Mouse (Mus musculus) heart, embryonic 10.5 days (tissue): ENCODE results near the gene Rhox4b. TPM values are rescaled to one million over a fixed set of nuclear protein-coding genes. Genes with fewer than 3 reads are reported as not detected.
"Not testable (repeated sequence)": the region's sequence is repeated elsewhere in the genome, so short reads cannot be mapped to it uniquely, and the experiment has no call there.

Source experiments
- DNase-seq: peaks from one replicate; pipeline ENCODE4 v3.0.0-alpha.2; 2017; ENCODE audit warnings: low spot score
- H3K27ac ChIP-seq: fragments of 300-500 bp; sonication (generic); 2 replicates; pipeline ENCODE4 v1.5.1; 2016; ENCODE audit warnings: mild to moderate bottlenecking
- H3K27me3 ChIP-seq: fragments of 300-500 bp; sonication (generic); 2 replicates; pipeline ENCODE4 v1.6.1; 2016; ENCODE audit warnings: mild to moderate bottlenecking; ENCODE audit not compliant: poor library complexity, insufficient read depth, severe bottlenecking
- H3K36me3 ChIP-seq: fragments of 300-500 bp; sonication (generic); 2 replicates; pipeline ENCODE4 v1.6.1; 2016; ENCODE audit warnings: mild to moderate bottlenecking, moderate library complexity
- H3K4me1 ChIP-seq: fragments of 300-500 bp; sonication (generic); 2 replicates; pipeline ENCODE4 v1.6.1; 2016; ENCODE audit warnings: mild to moderate bottlenecking
- H3K4me3 ChIP-seq: fragments of 300-500 bp; sonication (generic); 2 replicates; pipeline ENCODE4 v1.5.1; 2016; ENCODE audit warnings: mild to moderate bottlenecking, moderate library complexity
- H3K9me3 ChIP-seq: fragments of 300-500 bp; sonication (generic); 2 replicates; pipeline ENCODE4 v1.6.1; 2016; ENCODE audit warnings: mild to moderate bottlenecking, moderate library complexity
- WGBS: fragments of 180-500 bp; shearing (Covaris S2); methylation state at CpG from one replicate; pipeline ENCODE4 v1.1.7; 2016; 5-methylcytosine and 5-hydroxymethylcytosine counted together
- polyA plus RNA-seq: library from polyadenylated mRNA; unstranded; fragments of >200 nt; fragmentation: Nextera tagmentation; extraction: Ambion mirVana; gene quantifications from 2 replicates; pipeline ENCODE4 v1.2.1, GENCODE M21; 2016

The Rhox4b gene
- 0.42 and 0.63 TPM in 2 replicates for polyA plus RNA-seq

- not testable (repeated sequence) for DNase-seq, H3K36me3 ChIP-seq, H3K9me3 ChIP-seq, H3K27ac ChIP-seq, H3K27me3 ChIP-seq, H3K4me3 ChIP-seq, H3K4me1 ChIP-seq
- WGBS: 83% methylated on average over 15 of the region's 15 CpGs
Measured at GRCm38 (mm10) chrX:37432194-37432593, at the start of gene Rhox4b. Gene Rhox4b, plus strand, starts transcription at chrX:37432494.

- not testable (repeated sequence) for H3K4me1 ChIP-seq, H3K27ac ChIP-seq, H3K9me3 ChIP-seq, H3K27me3 ChIP-seq, H3K4me3 ChIP-seq, H3K36me3 ChIP-seq, DNase-seq
- 95% methylated on average over 8 of the region's 16 CpGs for WGBS
Measured at GRCm38 (mm10) chrX:37390548-37390947, 41.7 kb upstream of the Rhox4b start, which contains the start of gene Rhox4a2. Gene Rhox4a2, plus strand, starts transcription at chrX:37390848.

- DNase-seq, H3K27ac ChIP-seq, H3K27me3 ChIP-seq, H3K36me3 ChIP-seq, H3K4me1 ChIP-seq, H3K4me3 ChIP-seq, H3K9me3 ChIP-seq: not testable (repeated sequence)
- no CpG with 5 or more reads among the region's 9 CpGs for WGBS
Measured at GRCm38 (mm10) chrX:37411767-37412166, 20.5 kb upstream of the Rhox4b start, which contains the start of gene Rhox2b. Gene Rhox2b, plus strand, starts transcription at chrX:37412067.

- not testable (repeated sequence) for H3K9me3 ChIP-seq, DNase-seq, H3K4me1 ChIP-seq, H3K27me3 ChIP-seq, H3K4me3 ChIP-seq, H3K27ac ChIP-seq, H3K36me3 ChIP-seq
- WGBS: 91% methylated on average over 8 of the region's 10 CpGs
Measured at GRCm38 (mm10) chrX:37453380-37453779, 21.1 kb downstream of the Rhox4b start, which contains the start of gene Rhox2c. Gene Rhox2c, plus strand, starts transcription at chrX:37453680.

GRCm38 (mm10) chrX:37458285-37458684 lies 26.0 kb downstream of the Rhox4b start, which contains the start of gene Rhox3c:
Gene Rhox3c, plus strand, starts transcription at chrX:37458585.
- WGBS: 84% methylated on average over 3 of the region's 4 CpGs
- H3K4me1 ChIP-seq, H3K27me3 ChIP-seq, DNase-seq, H3K36me3 ChIP-seq, H3K4me3 ChIP-seq, H3K27ac ChIP-seq, H3K9me3 ChIP-seq: not testable (repeated sequence)

- H3K27me3 ChIP-seq, H3K27ac ChIP-seq, H3K4me1 ChIP-seq, H3K36me3 ChIP-seq, H3K4me3 ChIP-seq, DNase-seq, H3K9me3 ChIP-seq: not testable (repeated sequence)
- 87% methylated on average over 14 of the region's 14 CpGs for WGBS
Measured at GRCm38 (mm10) chrX:37480037-37480436, 47.7 kb downstream of the Rhox4b start, which contains the start of gene Rhox4c. Gene Rhox4c, plus strand, starts transcription at chrX:37480337.

Other genes starting within 250 kb of the Rhox4b start
- 466 and 555 TPM in 2 replicates for gene Ndufa1, start 241.3 kb upstream of the Rhox4b start, polyA plus RNA-seq
- 7.8 and 8.5 TPM in 2 replicates for gene Rnf113a1, start 241.2 kb upstream of the Rhox4b start, polyA plus RNA-seq
- not detected in 2 replicates for gene Gm9, start 221.5 kb upstream of the Rhox4b start, polyA plus RNA-seq
- not detected in 2 replicates for gene Rhox1, start 210.2 kb upstream of the Rhox4b start, polyA plus RNA-seq
- not detected in 2 replicates for gene Rhox2a, start 187.5 kb upstream of the Rhox4b start, polyA plus RNA-seq
- not detected in 2 replicates for gene Rhox3a, start 182.6 kb upstream of the Rhox4b start, polyA plus RNA-seq
- not detected in 2 replicates for gene Rhox4a, start 167.2 kb upstream of the Rhox4b start, polyA plus RNA-seq
- gene Rhox3a2, start 52.5 kb upstream of the Rhox4b start, polyA plus RNA-seq: not detected in 2 replicates
- 0.75 TPM in 1 of 2 replicates, not detected in the other for gene Rhox4a2, start 41.6 kb upstream of the Rhox4b start, polyA plus RNA-seq
- gene Rhox2b, start 20.4 kb upstream of the Rhox4b start, polyA plus RNA-seq: not detected in 2 replicates
- gene Rhox2c, start 21.2 kb downstream of the Rhox4b start, polyA plus RNA-seq: not detected in 2 replicates
- not detected in 2 replicates for gene Rhox3c, start 26.1 kb downstream of the Rhox4b start, polyA plus RNA-seq
- gene Rhox4c, start 47.8 kb downstream of the Rhox4b start, polyA plus RNA-seq: not detected in 2 replicates
- gene Rhox2d, start 60.9 kb downstream of the Rhox4b start, polyA plus RNA-seq: not detected in 2 replicates
- gene Rhox4d, start 81.9 kb downstream of the Rhox4b start, polyA plus RNA-seq: 0.10 TPM in 1 of 2 replicates, not detected in the other
- not detected in 2 replicates for gene Rhox2e, start 98.0 kb downstream of the Rhox4b start, polyA plus RNA-seq
- not detected in 2 replicates for gene Rhox3e, start 109.5 kb downstream of the Rhox4b start, polyA plus RNA-seq
- 0.60 TPM in 1 of 2 replicates, not detected in the other for gene Rhox4e, start 124.9 kb downstream of the Rhox4b start, polyA plus RNA-seq
- gene Rhox2f, start 138.9 kb downstream of the Rhox4b start, polyA plus RNA-seq: not detected in 2 replicates
- not detected in 2 replicates for gene Rhox3f, start 148.5 kb downstream of the Rhox4b start, polyA plus RNA-seq
- gene Rhox4f, start 175.2 kb downstream of the Rhox4b start, polyA plus RNA-seq: not detected in 2 replicates
- not detected in 2 replicates for gene Rhox3g, start 196.1 kb downstream of the Rhox4b start, polyA plus RNA-seq
- not detected in 2 replicates for gene Rhox2g, start 211.0 kb downstream of the Rhox4b start, polyA plus RNA-seq
- not detected in 2 replicates for gene Rhox4g, start 218.8 kb downstream of the Rhox4b start, polyA plus RNA-seq
- not detected in 2 replicates for gene Rhox3h, start 236.3 kb downstream of the Rhox4b start, polyA plus RNA-seq
- not detected in 2 replicates for gene Rhox2h, start 240.8 kb downstream of the Rhox4b start, polyA plus RNA-seq